Mouse (Mus musculus): ENCODE results near the gene Sept10. TPM values are rescaled to one million over a fixed set of nuclear protein-coding genes. Genes with fewer than 3 reads are reported as not detected.

Gene Sept10
- total and polyA plus RNA-seq, 3 experiments = not detected

DNA sequence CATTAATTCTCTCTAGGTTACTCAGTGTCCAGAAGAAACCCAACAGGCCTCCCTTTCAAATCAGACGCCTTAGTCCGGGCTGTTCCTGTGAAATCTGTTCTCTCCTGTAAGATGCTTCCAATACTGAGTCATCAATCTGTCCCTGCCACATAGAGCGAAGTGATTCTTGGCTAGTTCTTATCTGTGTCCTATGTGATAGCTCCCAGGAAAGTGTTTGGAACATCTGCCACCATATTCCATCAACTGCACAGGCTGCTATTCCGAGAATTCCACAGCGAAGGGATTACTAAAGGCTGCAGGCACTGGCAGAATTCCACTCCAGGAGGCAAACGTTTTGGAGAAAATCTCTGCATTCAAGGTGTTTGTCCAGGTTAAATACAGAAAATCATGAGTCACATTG is 94.0 kb downstream of the Sept10 start:
- TF ChIP-seq ELF1 (IDR thresholded peaks at IDR 0.05; ENCODE audit: low read depth, low read length) = no peak

DNA sequence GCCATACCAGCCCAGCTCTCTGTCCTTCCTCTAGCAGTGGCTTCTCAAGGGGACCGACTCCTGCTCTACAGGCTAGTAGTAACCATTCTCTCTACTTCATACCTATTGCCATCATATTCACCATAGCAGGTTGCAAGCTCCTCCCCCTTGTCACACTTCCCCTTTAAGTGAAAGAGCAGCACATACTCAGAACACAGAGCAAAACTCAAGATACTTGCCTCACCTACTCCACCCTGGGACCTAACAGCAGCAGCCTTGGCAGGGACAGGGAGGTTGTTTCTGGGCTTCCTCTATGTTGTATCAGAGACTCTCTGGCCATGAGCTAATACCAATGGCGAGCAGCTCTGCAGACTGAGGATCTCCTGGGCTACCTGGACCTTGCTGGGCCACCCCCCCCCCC is 96.2 kb downstream of the Sept10 start:
- H3K9me3 ChIP-seq (replicated peaks; ENCODE audit: insufficient read depth, low read length) = no peaks in the 10 kb centered on the region
- no peaks in the 10 kb centered on the region for H3K36me3 ChIP-seq (ENCODE audit: control insufficient read depth in 1 of 2, insufficient read depth in 2 of 2, low read length in 2 of 2)
- H3K4me1 ChIP-seq (ENCODE audit: control insufficient read depth in 1 of 2, insufficient read depth in 2 of 2, low read length in 2 of 2) = no peaks in the 10 kb centered on the region
- no peak overlapping the region for H3K27ac ChIP-seq (ENCODE audit: control insufficient read depth, low read depth, low read length)
- H3K79me2 ChIP-seq (ENCODE audit: control insufficient read depth, insufficient read depth, low read length, poor library complexity) = no peaks in the 10 kb centered on the region
- no peak overlapping the region for H3K4me3 ChIP-seq (ENCODE audit: control insufficient read depth in 1 of 2, insufficient read depth in 1 of 2, low read depth in 2 of 2, low read length in 2 of 2)
- no peaks in the 10 kb centered on the region for H3K27me3 ChIP-seq (ENCODE audit: control insufficient read depth in 1 of 2, insufficient read depth in 2 of 2, low read length in 2 of 2)
- TF ChIP-seq JUND (IDR thresholded peaks at IDR 0.05; ENCODE audit: low read depth, low read length) (no peak), UBTF (IDR thresholded peaks at IDR 0.05; ENCODE audit: borderline replicate concordance, insufficient read depth, low read depth, low read length) (no peak), ZMIZ1 (IDR thresholded peaks at IDR 0.05; ENCODE audit: low read depth, low read length) (no peak)
- no peak overlapping the region for H3K9ac ChIP-seq (ENCODE audit: control insufficient read depth, low read depth, low read length, poor library complexity, severe bottlenecking)
- DNase-seq (ENCODE audit: low read depth, low spot score) = no peak

More for the DNA sequence above, 94.0 kb downstream of the Sept10 start:
- no peak for DNase-seq (ENCODE audit: low read depth, low spot score)
- H3K4me3 ChIP-seq (ENCODE audit: control insufficient read depth in 1 of 2, insufficient read depth in 1 of 2, low read depth in 2 of 2, low read length in 2 of 2) = no peak overlapping the region
- H3K79me2 ChIP-seq (ENCODE audit: control insufficient read depth, insufficient read depth, low read length, poor library complexity) = no peaks in the 10 kb centered on the region
- no peaks in the 10 kb centered on the region for H3K27me3 ChIP-seq (ENCODE audit: control insufficient read depth in 1 of 2, insufficient read depth in 2 of 2, low read length in 2 of 2)
- H3K9ac ChIP-seq (ENCODE audit: control insufficient read depth, low read depth, low read length, poor library complexity, severe bottlenecking) = no peak overlapping the region
- H3K36me3 ChIP-seq (ENCODE audit: control insufficient read depth in 1 of 2, insufficient read depth in 2 of 2, low read length in 2 of 2) = no peaks in the 10 kb centered on the region
- no peaks in the 10 kb centered on the region for H3K9me3 ChIP-seq (replicated peaks; ENCODE audit: insufficient read depth, low read length)
- no peak overlapping the region for H3K27ac ChIP-seq (ENCODE audit: control insufficient read depth, low read depth, low read length)
- H3K4me1 ChIP-seq (ENCODE audit: control insufficient read depth in 1 of 2, insufficient read depth in 2 of 2, low read length in 2 of 2) = no peaks in the 10 kb centered on the region

DNA sequence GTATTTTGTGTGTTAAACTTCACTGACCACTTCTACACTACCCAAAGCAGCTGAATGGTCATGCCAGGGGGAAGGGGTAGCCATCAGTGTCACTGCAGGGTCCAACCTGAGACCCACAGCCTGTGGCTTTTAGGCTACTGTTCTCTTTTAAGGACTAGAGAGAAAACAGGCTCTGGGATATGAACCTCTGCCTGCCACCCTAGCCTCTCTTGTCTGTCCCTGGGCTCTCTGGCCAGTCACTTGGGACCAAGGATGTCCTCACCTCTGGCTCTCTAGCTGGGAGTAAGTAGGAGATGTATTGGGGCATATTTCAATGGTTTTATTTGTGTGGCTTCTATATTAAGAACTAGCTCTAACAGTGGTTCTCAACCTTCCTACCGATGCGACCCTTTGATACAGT is 101.8 kb downstream of the Sept10 start:
- Histone ChIP-seq H3K27ac (ENCODE audit: control insufficient read depth, low read depth, low read length) (no peak overlapping the region), H3K4me1 (ENCODE audit: control insufficient read depth in 1 of 2, insufficient read depth in 2 of 2, low read length in 2 of 2) (no peaks in the 10 kb centered on the region), H3K9ac (ENCODE audit: control insufficient read depth, low read depth, low read length, poor library complexity, severe bottlenecking) (no peak overlapping the region), H3K79me2 (ENCODE audit: control insufficient read depth, insufficient read depth, low read length, poor library complexity) (no peaks in the 10 kb centered on the region), H3K27me3 (ENCODE audit: control insufficient read depth in 1 of 2, insufficient read depth in 2 of 2, low read length in 2 of 2) (no peaks in the 10 kb centered on the region; a peak in 1 of 4 replicates), H3K4me3 (ENCODE audit: control insufficient read depth in 1 of 2, insufficient read depth in 1 of 2, low read depth in 2 of 2, low read length in 2 of 2) (no peak overlapping the region), H3K9me3 (replicated peaks; ENCODE audit: insufficient read depth, low read length) (no peaks in the 10 kb centered on the region), H3K36me3 (ENCODE audit: control insufficient read depth in 1 of 2, insufficient read depth in 2 of 2, low read length in 2 of 2) (no peaks in the 10 kb centered on the region)
- TF ChIP-seq ZNF384 (IDR thresholded peaks at IDR 0.05; ENCODE audit: low read depth, low read length) = no peak
- no peak for DNase-seq (ENCODE audit: low read depth, low spot score)

DNA sequence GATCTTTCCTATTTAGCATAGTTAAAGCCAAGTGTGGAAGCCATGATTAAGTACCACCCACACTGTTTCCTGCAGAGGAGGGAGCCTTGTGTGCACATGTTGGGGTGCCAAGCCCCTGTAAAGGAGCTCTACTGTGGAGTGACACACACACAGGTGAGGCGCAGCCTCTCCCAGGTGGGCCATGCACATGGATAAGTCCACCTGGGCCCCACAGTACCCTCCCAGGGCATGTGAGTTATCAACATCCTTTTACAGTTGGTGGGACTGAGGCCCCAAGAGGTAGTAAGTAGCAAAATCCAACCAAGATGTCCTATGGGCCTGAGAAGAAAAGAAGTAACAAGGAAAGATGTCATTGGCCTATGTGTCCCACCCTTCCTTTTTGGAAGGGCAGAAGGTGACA is 102.6 kb downstream of the Sept10 start:
- no peak for TF ChIP-seq TCF12 (IDR thresholded peaks at IDR 0.05; ENCODE audit: low read depth, low read length)
- TF ChIP-seq JUND (IDR thresholded peaks at IDR 0.05; ENCODE audit: low read depth, low read length) = no peak
- TF ChIP-seq KAT2A (conservative IDR thresholded peaks at IDR 0.05; ENCODE audit: low read depth, low read length) = no peak
- no peak for TF ChIP-seq E2F4 (IDR thresholded peaks at IDR 0.05; ENCODE audit: borderline replicate concordance, low read depth, low read length)
- no peak for TF ChIP-seq CHD1 (IDR thresholded peaks at IDR 0.05; ENCODE audit: low read depth, low read length)
- TF ChIP-seq MXI1 (IDR thresholded peaks at IDR 0.05; ENCODE audit: low read depth, low read length) = no peak
- H3K27ac ChIP-seq (ENCODE audit: control insufficient read depth, low read depth, low read length) = no peak overlapping the region
- H3K79me2 ChIP-seq (ENCODE audit: control insufficient read depth, insufficient read depth, low read length, poor library complexity) = no peaks in the 10 kb centered on the region
- no peaks in the 10 kb centered on the region; a peak in 1 of 4 replicates for H3K27me3 ChIP-seq (ENCODE audit: control insufficient read depth in 1 of 2, insufficient read depth in 2 of 2, low read length in 2 of 2)
- DNase-seq (ENCODE audit: low read depth, low spot score) = no peak
- H3K9ac ChIP-seq (ENCODE audit: control insufficient read depth, low read depth, low read length, poor library complexity, severe bottlenecking) = no peak overlapping the region
- H3K4me1 ChIP-seq (ENCODE audit: control insufficient read depth in 1 of 2, insufficient read depth in 2 of 2, low read length in 2 of 2) = no peaks in the 10 kb centered on the region
- no peaks in the 10 kb centered on the region for H3K36me3 ChIP-seq (ENCODE audit: control insufficient read depth in 1 of 2, insufficient read depth in 2 of 2, low read length in 2 of 2)
- no peaks in the 10 kb centered on the region for H3K9me3 ChIP-seq (replicated peaks; ENCODE audit: insufficient read depth, low read length)
- H3K4me3 ChIP-seq (ENCODE audit: control insufficient read depth in 1 of 2, insufficient read depth in 1 of 2, low read depth in 2 of 2, low read length in 2 of 2) = no peak overlapping the region
